Mouse (Mus musculus) liver, embryonic 11.5 days (tissue): ENCODE data around the gene Gnaz. TPM values are rescaled to one million over a fixed set of nuclear protein-coding genes. Genes with fewer than 3 reads are reported as not detected.

ENCODE experiments used
- ATAC-seq: fragments of 200-750 bp; cut with Nextera tagmentation; replicated peaks from 2 replicates; pipeline ENCODE4 v1.8.0; 2017; ENCODE audit warnings: moderate number of reproducible peaks, mild to moderate bottlenecking, moderate TSS enrichment, moderate library complexity; ENCODE audit not compliant: low FRiP score
- DNase-seq: peaks from one replicate; pipeline ENCODE4 v3.0.0-alpha.2; 2017; ENCODE audit warnings: low spot score
- H3K27ac ChIP-seq: fragments of 300-500 bp; sonication (generic); 2 replicates; pipeline ENCODE4 v1.5.1; 2014; ENCODE audit warnings: mild to moderate bottlenecking, low read depth, low read length, control low read depth
- H3K27me3 ChIP-seq: fragments of 300-500 bp; sonication (generic); replicated peaks from 2 replicates; pipeline ENCODE4 v1.6.1; 2014; ENCODE audit warnings: low read length, mixed read lengths; ENCODE audit not compliant: control insufficient read depth, insufficient read depth
- H3K36me3 ChIP-seq: fragments of 300-500 bp; sonication (generic); 2 replicates; pipeline ENCODE4 v1.6.1; 2014; ENCODE audit warnings: mild to moderate bottlenecking, low read length, moderate library complexity, mixed read lengths; ENCODE audit not compliant: control insufficient read depth, insufficient read depth
- H3K4me1 ChIP-seq: fragments of 300-500 bp; sonication (generic); replicated peaks from 2 replicates; pipeline ENCODE4 v1.6.1; 2014; ENCODE audit warnings: low read length, mixed read lengths; ENCODE audit not compliant: control insufficient read depth, insufficient read depth
- H3K4me2 ChIP-seq: fragments of 300-500 bp; sonication (generic); 2 replicates; pipeline ENCODE4 v1.6.1; 2014; ENCODE audit warnings: mild to moderate bottlenecking, control low read depth, moderate library complexity
- H3K4me3 ChIP-seq: fragments of 300-500 bp; sonication (generic); 2 replicates; pipeline ENCODE4 v1.5.1; 2014; ENCODE audit warnings: low read depth, low read length, control low read depth
- H3K9ac ChIP-seq: fragments of 300-500 bp; sonication (generic); 2 replicates; pipeline ENCODE4 v1.6.1; 2014; ENCODE audit warnings: low read depth, low read length, control low read depth
- H3K9me3 ChIP-seq: fragments of 300-500 bp; sonication (generic); 2 replicates; pipeline ENCODE4 v1.6.1; 2016; ENCODE audit warnings: low read length, inconsistent platforms, mixed read lengths; ENCODE audit not compliant: control insufficient read depth
- WGBS: fragments of 180-500 bp; shearing (Covaris S2); extraction: QIAGEN DNeasy Blood & Tissue Kit; methylation state at CpG from one replicate; pipeline ENCODE4 v1.1.7; 2014; 5-methylcytosine and 5-hydroxymethylcytosine counted together
- polyA plus RNA-seq: library from polyadenylated mRNA; unstranded; fragments of >200 nt; fragmentation: Nextera tagmentation; extraction: Ambion mirVana; gene quantifications from 2 replicates; pipeline ENCODE4 v1.2.1, GENCODE M21; 2014

Gene Gnaz
- polyA plus RNA-seq, 1 experiment from 2014 or later: 13.6 TPM

DNA sequence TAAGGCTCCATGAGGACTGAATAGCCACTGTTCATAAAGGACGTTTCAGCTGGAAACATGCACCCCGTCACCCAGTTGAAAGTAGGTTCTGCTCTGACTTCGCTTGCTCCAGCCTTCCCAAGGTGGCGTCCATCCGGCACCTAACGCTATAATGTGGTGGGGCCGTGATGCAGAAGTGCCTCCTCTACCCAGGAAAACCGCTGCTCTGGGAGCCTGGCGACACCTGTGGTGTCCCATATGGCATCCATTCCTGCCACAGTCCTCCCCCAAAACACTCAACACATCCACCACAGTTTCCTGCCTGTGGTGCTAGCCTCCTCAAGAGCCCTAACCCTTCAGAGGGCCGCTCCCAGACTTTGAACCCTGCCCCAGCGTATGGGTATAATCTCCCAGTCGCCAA lies 14.2 kb downstream of the Gnaz start:
- H3K27ac ChIP-seq: no peak overlapping the region
- H3K4me1 ChIP-seq: no peaks in the 10 kb centered on the region; the same call in 1 of the 2 replicates
- no peak overlapping the region for H3K4me2 ChIP-seq
- DNase-seq (no peak), ATAC-seq (no peak)
- no peak overlapping the region for H3K4me3 ChIP-seq
- H3K36me3 ChIP-seq: no peaks in the 10 kb centered on the region
- H3K27me3 ChIP-seq: no peaks in the 10 kb centered on the region
- no peak overlapping the region for H3K9ac ChIP-seq
- no peaks in the 10 kb centered on the region for H3K9me3 ChIP-seq
- WGBS: 68% methylated on average over 12 of the region's 12 CpGs

DNA sequence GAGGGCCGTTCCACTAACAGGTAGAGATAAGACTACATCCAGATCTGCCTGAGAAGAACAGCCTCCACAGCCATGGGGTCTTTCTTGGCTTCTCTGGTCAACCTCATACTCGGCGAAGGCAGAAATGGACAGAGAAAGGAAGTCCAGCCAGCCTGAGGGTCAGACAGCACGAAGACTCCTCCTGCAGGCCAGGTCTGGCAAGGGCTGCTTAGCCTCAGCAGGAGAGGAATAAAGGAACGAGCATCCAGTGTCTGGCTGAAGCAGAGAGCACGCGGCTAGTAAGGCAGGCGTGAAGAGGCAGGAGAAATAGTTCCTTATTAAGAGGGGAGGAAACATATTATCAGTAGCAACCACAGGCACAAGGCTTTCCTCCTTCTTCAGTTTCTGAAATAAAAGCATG lies 16.2 kb downstream of the Gnaz start:
- Histone ChIP-seq H3K27me3 (no peaks in the 10 kb centered on the region), H3K36me3 (no peaks in the 10 kb centered on the region), H3K4me3 (no peak overlapping the region), H3K4me2 (no peak overlapping the region), H3K9ac (no peak overlapping the region), H3K27ac (no peak overlapping the region), H3K9me3 (no peaks in the 10 kb centered on the region), H3K4me1 (peaks cover 3% of the 10 kb centered on the region; the same call in 1 of the 2 replicates)
- ATAC-seq: no peak
- DNase-seq: no peak
- WGBS: 50% methylated on average over 8 of the region's 8 CpGs

DNA sequence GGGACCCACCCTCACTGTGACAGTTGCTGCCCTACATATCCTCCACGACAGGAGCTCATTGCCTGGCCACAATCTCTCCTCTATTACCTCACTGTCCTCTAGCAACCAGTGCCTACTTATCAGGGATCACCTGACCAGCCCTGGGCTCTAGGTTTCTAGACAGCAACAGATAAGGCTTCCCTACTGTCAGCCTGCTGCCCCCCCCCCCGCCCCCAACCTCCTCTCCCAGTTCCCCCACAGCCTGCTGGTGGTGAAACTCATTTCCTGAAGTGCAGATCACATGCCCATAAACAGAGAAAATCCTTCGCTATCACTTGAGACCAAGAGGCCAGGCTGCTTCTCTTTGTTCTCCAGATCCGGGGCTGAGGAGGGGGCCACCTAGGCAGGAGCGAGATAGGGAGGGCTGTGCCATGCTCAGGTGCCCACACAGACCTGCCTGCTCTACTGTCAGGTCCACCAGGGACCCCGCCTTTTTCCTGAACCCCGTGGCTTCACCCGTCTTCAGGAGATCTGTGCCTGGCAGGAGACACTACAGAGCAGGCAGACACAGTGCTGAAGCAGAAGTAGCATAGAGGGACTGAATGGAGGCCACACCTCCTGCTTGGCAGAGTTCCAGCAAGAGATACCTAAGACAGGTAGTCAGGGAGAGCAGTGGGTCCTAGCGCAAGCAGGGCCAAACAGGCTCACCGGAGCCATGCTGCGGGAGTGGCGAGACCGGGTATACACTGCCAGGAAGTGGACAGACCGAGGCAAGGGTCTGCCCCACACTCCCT lies 20.9 kb downstream of the Gnaz start:
- Histone ChIP-seq H3K4me2 (peak overlapping the region; percentile 43), H3K27ac (no peak overlapping the region), H3K27me3 (no peaks in the 10 kb centered on the region), H3K36me3 (no peaks in the 10 kb centered on the region), H3K9me3 (no peaks in the 10 kb centered on the region), H3K4me1 (peaks cover 3% of the 10 kb centered on the region; the same call in 1 of the 2 replicates), H3K9ac (no peak overlapping the region), H3K4me3 (no peak overlapping the region)
- peak; percentile 66 for ATAC-seq
- DNase-seq: no peak
- WGBS: 45% methylated on average over 14 of the region's 14 CpGs

DNA sequence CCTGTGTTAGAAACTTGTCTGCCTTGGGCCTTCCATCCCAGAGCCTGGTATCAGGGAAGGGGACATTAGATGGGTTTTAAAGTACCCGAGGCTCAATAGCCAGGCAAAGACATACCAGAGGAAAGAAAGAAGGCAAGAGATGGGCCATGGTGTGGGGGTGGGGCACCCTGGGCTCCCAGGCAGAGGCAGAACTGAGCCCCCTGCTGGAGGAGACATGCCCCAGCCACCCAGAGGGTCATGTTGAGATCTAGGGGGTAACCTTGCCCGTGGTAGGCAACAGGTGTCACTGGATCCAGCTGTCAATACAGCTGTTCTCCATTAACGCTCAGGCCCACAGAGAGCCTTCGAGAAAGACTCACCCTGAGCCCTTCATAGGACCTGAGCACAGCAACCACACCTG lies 22.8 kb downstream of the Gnaz start:
- Histone ChIP-seq H3K36me3 (no peaks in the 10 kb centered on the region), H3K9ac (no peak overlapping the region), H3K27me3 (no peaks in the 10 kb centered on the region; the same call in 1 of the 2 replicates), H3K4me1 (peaks cover 3% of the 10 kb centered on the region; the same call in 1 of the 2 replicates), H3K27ac (no peak overlapping the region), H3K4me2 (no peak overlapping the region), H3K9me3 (no peaks in the 10 kb centered on the region), H3K4me3 (no peak overlapping the region)
- ATAC-seq (no peak), DNase-seq (no peak)
- WGBS: 78% methylated on average over 4 of the region's 4 CpGs

DNA sequence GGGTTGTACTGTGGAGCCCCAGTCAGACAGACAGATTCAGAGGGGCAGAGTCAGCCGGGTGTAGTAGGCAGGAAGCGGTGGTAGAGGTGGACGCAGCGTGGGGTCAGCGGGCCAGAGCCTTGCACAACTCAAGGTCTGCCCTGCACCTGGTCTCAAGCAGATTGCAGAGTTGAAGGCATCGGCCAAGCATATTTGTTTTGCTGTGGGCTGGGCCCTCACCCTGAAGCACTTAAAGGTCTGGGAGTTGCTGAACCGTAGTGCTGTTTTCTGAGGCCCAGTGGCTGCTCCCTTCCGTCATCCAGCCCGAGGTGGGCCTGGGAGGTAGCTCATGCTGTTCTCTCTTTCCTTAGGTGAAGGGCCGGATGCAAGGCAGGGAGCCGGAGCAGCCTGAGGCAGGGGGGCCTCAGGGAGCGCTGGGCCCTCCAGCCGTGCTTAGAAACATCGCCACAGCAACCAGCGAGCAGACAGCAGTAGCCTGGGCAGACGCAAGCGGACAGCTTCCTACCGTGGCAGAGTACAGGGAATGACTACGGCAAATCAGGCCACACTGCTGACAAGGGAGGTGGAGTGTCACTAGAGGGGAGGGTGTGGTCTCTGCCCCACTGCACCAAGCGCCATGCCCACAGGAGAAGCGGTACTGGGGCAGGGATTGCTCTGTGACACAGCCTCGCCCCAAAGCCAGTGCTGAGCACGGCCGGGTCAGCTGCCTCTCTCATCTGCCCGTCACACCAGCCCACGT lies 23.8 kb downstream of the Gnaz start:
- H3K4me2 ChIP-seq: no peak overlapping the region
- peaks cover 5% of the 10 kb centered on the region for H3K27me3 ChIP-seq
- H3K27ac ChIP-seq: no peak overlapping the region
- DNase-seq (no peak), ATAC-seq (no peak)
- no peak overlapping the region for H3K4me3 ChIP-seq
- no peaks in the 10 kb centered on the region for H3K9me3 ChIP-seq
- H3K9ac ChIP-seq: no peak overlapping the region
- H3K36me3 ChIP-seq: no peaks in the 10 kb centered on the region
- H3K4me1 ChIP-seq: peaks cover 3% of the 10 kb centered on the region; the same call in 1 of the 2 replicates
- WGBS: 64% methylated on average over 26 of the region's 26 CpGs

DNA sequence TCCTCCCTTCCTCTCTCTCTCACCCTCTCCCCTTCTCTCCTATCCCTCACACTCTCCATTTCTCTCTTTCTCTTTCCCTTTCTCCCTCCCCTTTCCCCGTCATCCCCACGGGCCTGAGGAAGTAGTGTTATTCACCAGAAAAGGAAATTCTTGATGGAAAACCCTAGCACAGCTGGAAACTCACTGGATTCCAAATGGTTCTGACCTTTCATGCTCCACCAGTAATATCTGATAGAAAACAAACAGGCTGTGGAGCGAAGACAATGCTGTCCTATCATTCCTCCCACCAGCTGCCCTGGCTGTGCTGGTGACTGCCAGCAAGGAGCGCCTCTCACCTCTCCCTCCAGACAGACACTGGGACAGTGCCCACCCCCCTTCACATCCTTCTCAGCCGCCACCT lies 27.9 kb downstream of the Gnaz start:
- WGBS: 19% methylated on average over 5 of the region's 5 CpGs
- Histone ChIP-seq H3K36me3 (no peaks in the 10 kb centered on the region), H3K4me3 (no peak overlapping the region), H3K4me2 (no peak overlapping the region), H3K27ac (no peak overlapping the region), H3K9me3 (no peaks in the 10 kb centered on the region), H3K9ac (no peak overlapping the region), H3K27me3 (peaks cover 7% of the 10 kb centered on the region), H3K4me1 (no peaks in the 10 kb centered on the region; the same call in 1 of the 2 replicates)
- ATAC-seq (no peak), DNase-seq (no peak)

DNA sequence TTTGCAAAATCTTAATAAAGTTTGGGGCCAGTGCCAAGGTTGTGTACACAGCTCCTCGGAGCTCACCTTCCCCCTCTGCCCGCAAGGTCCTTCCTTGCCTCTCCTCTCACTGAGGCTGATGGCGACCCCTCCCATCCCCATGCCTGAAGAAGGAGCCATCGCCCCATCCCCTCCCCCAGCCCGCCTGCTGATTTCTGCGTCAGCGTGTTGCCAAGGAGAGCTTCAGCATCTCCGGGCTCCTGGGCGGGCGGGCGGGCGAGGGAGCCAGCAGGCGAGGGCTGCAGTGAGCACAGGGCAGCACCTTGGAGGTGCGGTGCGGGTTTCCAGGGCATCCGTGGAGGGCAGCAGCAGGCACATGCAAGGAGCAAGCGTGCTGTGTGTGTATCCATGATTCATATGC lies 28.4 kb downstream of the Gnaz start:
- 23% methylated on average over 17 of the region's 17 CpGs for WGBS
- Histone ChIP-seq H3K4me3 (0 out of 2 replicates have a peak overlapping the region, but pooled peaks have one; percentile 9), H3K4me2 (peak overlapping the region; percentile 37), H3K4me1 (no peaks in the 10 kb centered on the region; the same call in 1 of the 2 replicates), H3K27me3 (peaks cover 7% of the 10 kb centered on the region), H3K36me3 (no peaks in the 10 kb centered on the region), H3K9me3 (no peaks in the 10 kb centered on the region), H3K27ac (no peak overlapping the region), H3K9ac (no peak overlapping the region)
- DNase-seq: no peak
- ATAC-seq: no peak

DNA sequence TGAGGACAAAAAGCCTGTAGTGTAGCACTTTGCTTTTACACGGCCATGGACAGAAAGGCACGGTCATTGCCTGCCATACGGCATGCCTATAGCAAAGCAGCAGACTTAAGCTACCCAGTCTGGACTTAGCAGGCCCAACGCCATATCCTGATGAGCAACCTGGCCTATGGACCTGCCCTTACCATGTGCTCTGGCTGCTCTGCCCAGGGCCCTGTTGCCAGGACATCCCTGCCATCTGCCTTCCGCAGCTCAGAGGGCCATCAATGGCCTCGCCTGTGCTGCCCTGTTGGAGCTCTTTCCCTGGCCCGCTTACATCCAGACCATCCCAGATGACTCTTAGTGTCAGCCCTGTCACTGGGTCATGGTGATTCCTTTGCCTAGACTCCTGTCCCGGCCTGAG lies 34.4 kb downstream of the Gnaz start:
- DNase-seq: no peak
- Histone ChIP-seq H3K36me3 (no peaks in the 10 kb centered on the region), H3K27me3 (no peaks in the 10 kb centered on the region), H3K4me3 (no peak overlapping the region), H3K9ac (no peak overlapping the region), H3K4me1 (peaks cover 17% of the 10 kb centered on the region), H3K4me2 (no peak overlapping the region), H3K27ac (no peak overlapping the region), H3K9me3 (no peaks in the 10 kb centered on the region)
- no peak for ATAC-seq
- 89% methylated on average over 8 of the region's 8 CpGs for WGBS
